Mouse (Mus musculus) lung, adult 2 months (tissue): ENCODE data around the gene Wbp1l. TPM values are rescaled to one million over a fixed set of nuclear protein-coding genes. Genes with fewer than 3 reads are reported as not detected.

Experiments
- DNase-seq: peaks from one replicate; pipeline ENCODE4 v3.0.0; 2022
- H3K4me1 ChIP-seq: fragments of 200-500 bp; 2 replicates; pipeline ENCODE4 v1.6.1; 2011; ENCODE audit warnings: low read length; ENCODE audit not compliant: control insufficient read depth, insufficient read depth
- H3K4me3 ChIP-seq: fragments of 200-500 bp; replicated peaks from 2 replicates; pipeline ENCODE3; 2011; ENCODE audit warnings: low read depth, mild to moderate bottlenecking, control low read depth, low read length; ENCODE audit errors: extremely low read depth
- CTCF ChIP-seq: fragments of 200-500 bp; IDR thresholded peaks from 2 replicates; pipeline ENCODE4 v1.5.1; 2011; ENCODE audit warnings: mild to moderate bottlenecking, low read length, control low read depth; ENCODE audit not compliant: insufficient read depth
- POLR2A ChIP-seq: fragments of 200-500 bp; IDR thresholded peaks from 2 replicates; pipeline ENCODE4 v1.6.1; 2011; ENCODE audit warnings: low read depth, mild to moderate bottlenecking, control low read depth, low read length, borderline replicate concordance; ENCODE audit errors: extremely low read depth
- WGBS: fragments of 180-500 bp; shearing (Covaris S2); methylation state at CpG from one replicate; pipeline ENCODE4 v1.1.7; 2018; 5-methylcytosine and 5-hydroxymethylcytosine counted together
- polyA plus RNA-seq: library from polyadenylated mRNA; depleted of rRNA; stranded (reverse); fragments of >200 nt; gene quantifications from 2 replicates; pipeline ENCODE4 v1.2.3, GENCODE M21; 2012

Wbp1l gene
- polyA plus RNA-seq, 1 experiment, result 54.3 TPM

DNA sequence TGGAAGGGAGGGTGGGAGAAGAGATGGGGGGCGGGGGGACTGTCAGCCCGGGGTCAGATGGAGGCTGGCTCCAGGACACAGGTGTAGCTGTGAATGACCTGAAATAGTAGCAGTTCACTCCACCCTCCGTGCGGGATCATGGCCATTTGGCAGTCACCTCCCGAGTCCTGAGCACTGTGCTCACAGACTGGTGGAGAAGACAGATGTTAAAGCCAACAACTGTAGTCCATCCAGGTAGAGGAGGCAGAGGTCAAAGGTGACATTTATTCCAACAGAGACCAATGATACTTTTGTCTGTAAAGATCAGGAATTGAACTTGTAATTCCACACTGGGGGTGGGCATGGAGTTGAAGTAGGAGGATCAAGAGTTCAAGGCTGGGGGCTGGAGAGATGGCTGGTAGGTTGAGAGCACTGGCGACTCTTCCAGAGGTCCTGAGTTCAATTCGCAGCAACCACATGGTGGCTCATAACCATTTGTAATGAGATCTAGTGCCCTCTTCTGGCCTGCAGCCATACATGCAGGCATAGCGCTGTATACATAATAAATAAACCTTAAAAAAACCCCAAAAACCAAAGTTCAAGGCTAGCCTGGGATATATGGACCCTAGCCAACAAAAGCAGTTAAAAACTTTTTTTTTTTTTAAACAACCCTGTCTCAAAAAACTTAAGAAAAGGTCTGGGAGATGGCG, 6.0 kb upstream of the Wbp1l start:
- no peak for DNase-seq
- WGBS, result 92% methylated on average over 9 of the region's 9 CpGs
- no peaks in the 10 kb centered on the region for H3K4me1 ChIP-seq
- no peak overlapping the region for H3K4me3 ChIP-seq
- no peak for TF ChIP-seq POLR2A
- 0 out of 2 replicates have a peak, but pooled peaks have one; percentile 5 for TF ChIP-seq CTCF

- TF ChIP-seq POLR2A (no peak), CTCF (no peak)
- no peak overlapping the region for H3K4me3 ChIP-seq
- 87% methylated on average over 4 of the region's 4 CpGs for WGBS
- no peak for DNase-seq
- H3K4me1 ChIP-seq, result peaks cover 3% of the 10 kb centered on the region; the same call in 1 of the 2 replicates
Measured at GRCm38 (mm10) chr19:46598187-46598586, 697 bp upstream of the Wbp1l start.

DNA sequence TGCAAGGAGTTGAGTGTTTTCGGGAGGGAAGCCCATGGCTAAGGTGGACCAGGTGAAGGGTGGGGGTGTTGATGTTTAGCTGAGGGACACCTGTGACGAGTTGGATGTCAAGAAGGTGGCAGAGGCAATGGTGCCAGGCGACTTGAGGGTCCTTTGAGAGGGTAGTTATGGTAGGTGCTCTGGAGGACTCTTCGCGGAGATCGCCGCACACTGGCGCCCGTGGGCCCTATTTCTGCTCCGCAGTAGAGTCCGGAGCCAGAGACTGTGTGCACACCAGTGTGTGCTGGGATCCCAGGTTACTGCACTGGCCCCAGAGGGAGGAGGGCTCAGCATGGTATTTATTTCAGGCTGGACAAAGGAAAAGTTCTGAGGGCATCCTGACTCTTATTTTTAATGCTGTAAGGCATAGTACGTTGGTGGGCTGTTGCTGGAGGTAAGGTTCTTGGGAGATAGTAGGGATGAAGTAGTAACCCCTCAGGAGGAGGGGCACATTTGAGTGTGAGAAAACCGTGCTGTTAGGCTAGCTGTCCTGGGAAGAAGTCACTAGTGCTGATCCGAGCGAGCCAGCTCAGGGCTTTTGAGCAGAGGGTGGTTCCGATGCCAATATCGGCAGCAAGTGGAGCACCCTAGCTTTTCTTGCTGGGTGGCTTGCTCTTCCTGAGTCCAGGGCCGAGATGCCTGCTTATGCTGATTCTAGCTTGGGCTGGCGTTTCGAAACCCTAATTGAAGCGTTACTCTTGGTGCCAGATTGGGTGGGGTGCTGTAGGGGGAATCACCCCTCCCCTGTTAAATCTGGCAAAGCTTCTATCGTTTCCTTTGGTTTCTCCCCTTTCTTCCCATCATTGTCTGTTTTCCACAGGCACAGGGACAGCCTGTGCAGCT, 732 bp downstream of the Wbp1l start:
- peaks cover 3% of the 10 kb centered on the region; the same call in 1 of the 2 replicates for H3K4me1 ChIP-seq
- peak overlapping the region; percentile 84 for H3K4me3 ChIP-seq
- no peak for TF ChIP-seq POLR2A
- TF ChIP-seq CTCF, result no peak
- peak; percentile 32 for DNase-seq
- 4% methylated on average over 22 of the region's 22 CpGs for WGBS

GRCm38 (mm10) chr19:46600371-46600770, 1.5 kb downstream of the Wbp1l start:
- Histone ChIP-seq H3K4me3 (no peak overlapping the region), H3K4me1 (peaks cover 3% of the 10 kb centered on the region; the same call in 1 of the 2 replicates)
- WGBS, result 45% methylated on average over 4 of the region's 4 CpGs
- TF ChIP-seq CTCF (no peak), POLR2A (no peak)
- DNase-seq, result no peak

DNA sequence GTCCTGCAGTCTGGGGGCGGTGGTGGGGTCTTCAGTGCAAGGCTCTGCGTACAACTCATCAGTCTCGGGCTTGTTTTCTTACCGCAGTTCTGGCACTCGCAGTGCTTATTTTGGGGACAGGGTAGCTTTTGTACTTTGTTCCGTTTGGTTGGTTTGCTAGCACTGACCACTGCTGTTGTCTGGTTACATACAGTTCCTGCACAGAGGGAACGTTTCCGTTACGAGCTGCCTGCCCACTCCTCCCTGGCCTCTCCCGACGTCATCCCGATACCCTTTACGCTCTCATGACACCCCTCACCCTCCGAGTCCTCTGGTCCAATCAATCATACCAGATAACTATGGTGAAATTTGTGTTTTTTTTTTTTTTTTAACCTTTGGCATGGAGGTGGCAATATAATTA, 2.6 kb downstream of the Wbp1l start:
- 65% methylated on average over 14 of the region's 14 CpGs for WGBS
- DNase-seq, result no peak
- peaks cover 3% of the 10 kb centered on the region; the same call in 1 of the 2 replicates for H3K4me1 ChIP-seq

DNA sequence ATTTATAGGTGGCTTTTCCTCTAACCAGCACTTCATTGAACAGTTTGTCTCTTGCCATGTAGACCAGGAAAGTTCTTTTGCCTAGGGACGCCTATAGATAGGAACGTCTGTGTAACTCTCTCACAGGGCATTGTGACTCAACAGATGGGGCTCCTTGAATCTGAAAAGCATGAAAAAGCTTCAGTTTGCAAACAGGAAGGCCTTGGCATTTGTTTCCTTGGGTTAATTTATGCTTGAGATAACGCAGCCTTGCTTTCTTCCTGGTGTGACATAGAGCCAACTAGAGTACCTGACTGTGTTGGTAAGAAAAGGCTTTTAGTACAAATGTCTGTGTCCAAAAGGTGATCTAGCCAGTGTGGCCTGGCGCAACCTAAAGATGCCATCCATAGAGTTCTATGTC, 3.5 kb downstream of the Wbp1l start:
- 57% methylated on average over 4 of the region's 4 CpGs for WGBS
- TF ChIP-seq CTCF (no peak), POLR2A (no peak)
- Histone ChIP-seq H3K4me1 (peaks cover 3% of the 10 kb centered on the region; the same call in 1 of the 2 replicates), H3K4me3 (no peak overlapping the region)
- DNase-seq, result no peak

More for the DNA sequence above, 2.6 kb downstream of the Wbp1l start:
- TF ChIP-seq CTCF, result no peak
- TF ChIP-seq POLR2A, result no peak
- no peak overlapping the region for H3K4me3 ChIP-seq

GRCm38 (mm10) chr19:46606718-46607117, 7.8 kb downstream of the Wbp1l start:
- peaks cover 7% of the 10 kb centered on the region for H3K4me1 ChIP-seq
- DNase-seq, result no peak
- TF ChIP-seq CTCF (no peak), POLR2A (no peak)
- WGBS, result 84% methylated on average over 13 of the region's 13 CpGs
- H3K4me3 ChIP-seq, result no peak overlapping the region

DNA sequence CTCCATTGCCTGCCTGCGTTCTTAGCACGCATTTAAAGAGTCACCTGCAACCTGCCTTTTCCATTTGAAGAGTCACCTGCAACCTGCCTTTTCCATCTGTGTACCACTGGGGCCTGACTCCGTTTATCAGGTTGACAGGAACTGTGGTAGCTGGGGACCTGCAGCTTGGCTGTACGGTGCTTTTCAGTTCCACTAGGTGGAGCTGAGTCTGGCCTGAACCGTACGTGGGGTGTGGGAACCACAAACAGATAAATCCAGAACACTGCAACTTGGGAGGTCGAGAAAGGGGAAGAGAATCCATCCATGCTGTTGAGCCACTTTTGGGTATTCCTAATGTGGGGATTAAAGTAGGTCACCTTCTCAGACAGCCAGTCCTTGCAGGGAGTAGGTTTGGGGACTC, 8.5 kb downstream of the Wbp1l start:
- WGBS, result 38% methylated on average over 7 of the region's 7 CpGs
- Histone ChIP-seq H3K4me3 (no peak overlapping the region), H3K4me1 (peaks cover 7% of the 10 kb centered on the region)
- no peak for DNase-seq
- TF ChIP-seq CTCF (peak; percentile 65), POLR2A (no peak)

DNA sequence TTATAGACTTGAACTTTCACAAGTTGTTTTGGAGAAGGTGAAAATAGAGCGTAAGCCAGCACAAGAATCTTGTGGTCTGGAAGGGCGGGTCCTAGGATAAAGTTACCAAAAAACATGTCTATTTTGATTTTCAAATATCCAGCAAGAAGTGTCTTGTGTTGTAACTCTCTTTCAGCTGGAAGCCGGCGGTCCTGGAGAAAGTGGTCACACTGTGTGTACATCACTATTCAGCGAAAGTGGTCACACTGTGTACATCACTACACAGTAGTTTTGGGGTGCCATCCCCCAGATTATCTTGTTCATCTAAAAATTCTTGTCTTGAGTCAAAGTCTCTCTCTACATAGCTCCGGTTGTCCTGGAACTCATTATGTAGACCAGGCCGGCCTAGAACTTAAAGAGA, 9.3 kb downstream of the Wbp1l start:
- no peak for DNase-seq
- Histone ChIP-seq H3K4me1 (peaks cover 7% of the 10 kb centered on the region), H3K4me3 (no peak overlapping the region)
- WGBS, result 95% methylated on average over 7 of the region's 7 CpGs
- TF ChIP-seq POLR2A, result no peak
- TF ChIP-seq CTCF, result no peak

- peaks cover 23% of the 10 kb centered on the region for H3K4me1 ChIP-seq
- no peak for TF ChIP-seq POLR2A
- TF ChIP-seq CTCF, result no peak
- no peak for DNase-seq
- H3K4me3 ChIP-seq, result no peak overlapping the region
- 55% methylated on average over 11 of the region's 11 CpGs for WGBS
Measured at GRCm38 (mm10) chr19:46616378-46616777, 17.5 kb downstream of the Wbp1l start.
